Mouse (Mus musculus): Measurements from ENCODE around the gene Scamp4. TPM values are rescaled to one million over a fixed set of nuclear protein-coding genes. Genes with fewer than 3 reads are reported as not detected.

Gene Scamp4
- total RNA-seq, 4 experiments from 2014 or later = 17.4 to 21.2 (median 19.2) TPM

DNA sequence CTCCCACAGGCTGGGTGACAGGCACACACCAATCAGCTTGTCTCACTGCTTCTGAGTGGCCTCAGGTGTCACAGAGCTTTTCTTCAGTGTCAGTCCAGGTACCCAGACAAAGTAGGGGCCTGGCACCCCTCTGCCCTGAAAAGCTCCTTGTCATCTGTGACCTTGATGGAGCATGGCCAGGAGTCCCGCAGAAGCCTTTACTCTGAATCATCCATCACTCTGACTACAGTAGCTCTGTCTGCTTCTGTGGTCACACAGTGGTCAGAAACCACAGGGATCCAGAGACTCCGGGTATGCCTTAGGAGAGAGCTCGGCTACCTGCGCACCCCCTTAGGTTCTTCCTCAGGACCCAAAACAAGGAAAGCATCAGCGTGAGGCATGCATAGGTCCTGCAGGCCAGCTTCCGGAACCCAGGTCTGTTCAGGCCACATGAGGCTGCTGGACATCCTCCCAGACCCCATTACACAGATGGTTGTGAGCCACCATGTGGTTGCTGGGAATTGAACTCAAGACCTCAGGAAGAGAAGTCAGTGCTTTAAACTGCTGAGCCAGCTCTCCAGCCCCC lies 50.6 kb downstream of the Scamp4 start:
- no peak for DNase-seq (ENCODE audit: low spot score in 2 of 2)

- no peak for DNase-seq (ENCODE audit: low spot score in 2 of 2)
Measured at GRCm38 (mm10) chr10:80654866-80655265, 52.2 kb downstream of the Scamp4 start.

GRCm38 (mm10) chr10:80655406-80656129 lies 52.9 kb downstream of the Scamp4 start:
- no peak for DNase-seq (ENCODE audit: low spot score in 2 of 2)

DNA sequence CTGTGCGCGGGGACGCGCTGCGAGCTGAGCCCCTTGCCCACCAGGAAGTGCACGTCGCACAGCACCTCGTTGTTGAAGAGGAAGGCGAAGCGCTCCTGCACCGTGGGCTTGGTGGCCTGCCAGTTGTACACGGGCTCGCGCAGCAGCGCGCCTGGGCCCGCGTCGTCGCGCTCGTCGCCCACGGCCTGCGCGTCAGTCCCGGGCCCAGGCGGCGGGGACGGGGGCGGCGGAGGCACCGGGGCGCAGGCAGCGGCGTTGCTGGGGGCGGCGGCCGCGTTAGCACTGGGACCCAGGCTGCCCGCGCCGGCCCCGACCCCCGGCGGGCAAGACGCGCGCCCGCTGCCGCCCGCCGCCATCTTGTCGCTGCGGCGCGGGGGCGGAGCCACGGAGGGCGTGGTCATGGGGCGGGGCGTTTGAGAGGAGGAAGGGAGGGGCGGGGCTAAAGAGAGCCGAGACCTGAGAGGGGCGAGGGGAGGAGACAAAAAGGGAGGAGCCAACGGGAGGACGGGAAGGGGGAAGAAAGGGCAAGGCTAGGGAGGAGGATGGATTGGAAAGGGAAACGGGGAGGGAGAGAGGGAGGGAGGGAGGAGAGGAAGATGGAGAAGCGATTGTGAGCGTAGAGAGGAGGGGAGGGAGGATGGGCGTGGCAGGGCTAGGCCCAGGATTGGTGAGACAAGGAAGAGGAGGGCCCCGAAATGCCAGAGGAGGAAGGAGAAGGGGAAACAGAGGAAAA lies 53.6 kb downstream of the Scamp4 start:
- peak; percentile 94 to 95 for DNase-seq (ENCODE audit: low spot score in 2 of 2)

GRCm38 (mm10) chr10:80656863-80657623 lies 54.4 kb downstream of the Scamp4 start, which contains the start of gene Btbd2:
Btbd2 (minus strand) TSS chr10:80657071.
- DNase-seq (ENCODE audit: low spot score in 2 of 2) = no peak

- DNase-seq (ENCODE audit: low spot score in 2 of 2) = no peak
Measured at GRCm38 (mm10) chr10:80658194-80658840, 55.6 kb downstream of the Scamp4 start.

DNA sequence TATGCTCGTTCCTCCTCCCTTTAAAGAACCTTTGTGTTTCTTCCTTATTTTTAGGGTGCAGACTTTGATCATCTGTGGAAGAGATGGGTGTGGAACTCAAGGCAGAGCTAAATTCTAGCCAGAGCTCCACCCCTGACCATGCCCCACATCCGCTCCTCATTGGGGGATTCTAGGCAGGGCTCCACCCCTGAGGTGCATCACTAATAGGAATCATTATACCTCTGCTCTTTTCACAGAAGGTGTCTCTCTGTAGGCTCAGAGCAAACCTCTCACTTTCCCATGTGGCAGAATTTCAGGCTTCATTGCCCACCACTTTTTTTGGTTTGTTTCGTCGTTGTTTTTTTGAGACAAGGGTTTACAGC lies 56.1 kb downstream of the Scamp4 start:
- DNase-seq (ENCODE audit: low spot score in 2 of 2) = no peak

DNA sequence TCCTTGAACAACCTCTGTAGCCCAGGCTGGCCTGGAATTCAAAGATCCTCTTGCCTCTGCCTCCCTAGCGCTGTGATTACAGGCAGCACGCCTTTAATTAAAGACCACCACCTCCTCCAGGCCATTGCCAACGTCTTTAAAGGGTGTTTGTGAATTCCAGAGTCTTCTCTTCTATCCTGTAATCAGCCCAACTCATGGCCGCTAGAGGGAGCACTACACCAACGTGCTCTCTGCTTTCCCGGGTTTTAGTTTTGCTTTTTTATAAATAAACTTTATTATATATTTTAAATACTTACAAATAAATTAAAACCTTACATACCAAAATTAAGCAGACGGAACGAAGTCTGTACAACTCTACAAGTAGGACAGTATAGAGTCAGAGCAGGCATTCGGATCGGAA lies 56.5 kb downstream of the Scamp4 start:
- peak in 1 of 2 experiments; percentile 58 for DNase-seq (ENCODE audit: low spot score in 2 of 2)

GRCm38 (mm10) chr10:80661149-80661548 lies 58.5 kb downstream of the Scamp4 start:
- DNase-seq (ENCODE audit: low spot score in 2 of 2) = no peak

GRCm38 (mm10) chr10:80663485-80664196 lies 61.0 kb downstream of the Scamp4 start:
- no peak for DNase-seq (ENCODE audit: low spot score in 2 of 2)

DNA sequence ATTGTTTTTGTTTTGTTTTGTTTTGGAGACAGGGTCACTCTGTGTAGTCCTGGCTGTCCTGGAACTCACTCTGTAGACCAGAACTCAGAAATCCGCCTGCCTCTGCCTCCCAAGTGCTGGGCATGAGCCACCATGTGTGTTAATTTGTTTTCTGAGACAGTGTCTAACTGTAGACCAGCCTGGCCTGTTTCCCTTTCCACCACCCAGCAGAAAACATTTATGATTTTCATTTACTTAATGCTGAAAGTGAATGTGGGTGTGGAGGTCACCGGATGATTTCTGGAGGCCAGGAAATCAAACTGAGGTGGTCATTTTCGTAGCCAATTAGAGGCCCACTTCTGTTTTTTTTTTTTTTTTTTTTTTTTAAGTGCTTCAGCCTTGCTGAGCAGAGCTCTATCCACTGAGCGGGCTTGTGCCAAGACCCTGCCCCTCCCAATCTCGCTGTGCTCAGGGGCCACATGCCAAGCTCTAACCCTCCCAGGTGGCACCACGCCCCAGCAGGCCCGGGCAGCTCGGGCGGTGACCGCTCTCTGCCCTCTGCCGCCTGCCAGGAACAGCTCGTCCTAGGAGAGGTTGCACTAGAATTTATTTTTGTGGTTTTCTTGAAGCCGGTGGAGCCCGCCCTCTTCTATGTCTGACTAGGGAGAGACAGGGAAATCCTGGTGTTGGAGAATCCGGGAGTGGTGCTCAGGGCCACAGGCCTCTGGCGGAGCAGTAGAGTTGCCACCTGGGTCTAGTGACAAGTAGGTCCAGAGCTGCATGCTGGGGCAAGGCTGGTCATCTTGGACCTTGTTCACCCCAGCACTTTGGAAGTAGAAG lies 61.7 kb downstream of the Scamp4 start:
- DNase-seq (ENCODE audit: low spot score in 2 of 2) = peak; percentile 92 to 94

DNA sequence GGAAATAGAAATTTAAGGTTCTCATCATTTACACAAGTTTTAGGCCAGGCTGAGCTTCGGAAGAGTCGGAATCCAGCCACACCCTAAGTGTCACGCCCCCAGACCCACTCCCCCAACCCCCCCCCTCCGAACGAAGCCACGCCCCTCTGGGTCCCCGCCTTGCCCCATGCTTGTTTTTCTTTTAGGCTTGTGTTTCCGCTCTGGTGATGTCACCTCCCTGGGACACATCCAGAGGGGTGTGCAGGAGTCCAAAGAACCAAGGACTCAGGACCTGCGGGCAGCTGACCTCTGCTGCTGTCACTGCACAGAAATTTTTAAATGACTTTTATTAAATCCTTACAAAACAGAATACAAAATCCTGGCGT lies 62.3 kb downstream of the Scamp4 start:
- DNase-seq (ENCODE audit: low spot score in 2 of 2) = peak; percentile 83

Small RNA genes within 50 kb of the gene (microRNA-seq; reads per million reads assigned to microRNA genes)
- gene Mir6912 = not detected

Other genes starting within 250 kb of the Scamp4 start
- under 1 TPM in 2 of 4 experiments, not detected in 2; 0.27 to 0.36 TPM for gene Plk5, start 246.4 kb upstream of the Scamp4 start, total RNA-seq (2022)
- 1 to 10 TPM; 4.2 to 6.3 (median 4.7) TPM for gene Mex3d, start 215.2 kb upstream of the Scamp4 start, total RNA-seq (2022)
- gene Mbd3, start 203.3 kb upstream of the Scamp4 start, total RNA-seq (2022) = 100 to 1,000 TPM; 120 to 138 (median 131) TPM
- 100 to 1,000 TPM; 691 to 868 (median 797) TPM for gene Uqcr11, start 196.0 kb upstream of the Scamp4 start, total RNA-seq (2022)
- 10 to 100 TPM in 3 of 4 experiments, 1 to 10 TPM in 1; 9.9 to 13.1 (median 10.8) TPM for gene Tcf3, start 169.2 kb upstream of the Scamp4 start, total RNA-seq (2022)
- not detected for gene Onecut3, start 108.0 kb upstream of the Scamp4 start, total RNA-seq (2022)
- not detected for gene Atp8b3, start 63.7 kb upstream of the Scamp4 start, total RNA-seq (2022)
- 10 to 100 TPM in 2 of 4 experiments, 1 to 10 TPM in 2; 8.5 to 11.1 (median 10.1) TPM for gene Rexo1, start 41.3 kb upstream of the Scamp4 start, total RNA-seq (2022)
- gene Klf16, start 25.6 kb upstream of the Scamp4 start, total RNA-seq (2022) = 1 to 10 TPM; 1.1 to 2.0 (median 1.3) TPM
- 10 to 100 TPM; 70.5 to 80.7 (median 77.3) TPM for gene Abhd17a, start 12.5 kb upstream of the Scamp4 start, total RNA-seq (2022)
- gene Adat3, start within 50 bp of the Scamp4 start, total RNA-seq (2022) = under 1 TPM in 3 of 4 experiments, not detected in 1; 0.29 to 0.43 (median 0.36) TPM
- gene Gm49322, start 3.1 kb downstream of the Scamp4 start, total RNA-seq (2022) = under 1 TPM in 2 of 4 experiments, not detected in 2; 0.20 to 0.24 TPM
- 100 to 1,000 TPM; 124 to 147 (median 144) TPM for gene Csnk1g2, start 20.0 kb downstream of the Scamp4 start, total RNA-seq (2022)
- gene Btbd2, start 54.2 kb downstream of the Scamp4 start, total RNA-seq (2022) = 10 to 100 TPM; 36.7 to 40.7 (median 39.7) TPM
- 100 to 1,000 TPM; 226 to 292 (median 253) TPM for gene Mknk2, start 75.2 kb downstream of the Scamp4 start, total RNA-seq (2022)
- gene Mob3a, start 99.1 kb downstream of the Scamp4 start, total RNA-seq (2022) = 1 to 10 TPM; 2.6 to 3.6 (median 3.4) TPM
- gene Izumo4, start 99.3 kb downstream of the Scamp4 start, total RNA-seq (2022) = 1 to 10 TPM; 1.0 to 3.1 (median 2.7) TPM
- gene Ap3d1, start 139.4 kb downstream of the Scamp4 start, total RNA-seq (2022) = 10 to 100 TPM; 24.1 to 29.3 (median 27.8) TPM
- 10 to 100 TPM; 12.4 to 13.8 (median 13.5) TPM for gene Dot1l, start 152.3 kb downstream of the Scamp4 start, total RNA-seq (2022)
- gene Sf3a2, start 195.3 kb downstream of the Scamp4 start, total RNA-seq (2022) = 10 to 100 TPM; 26.0 to 33.2 (median 29.9) TPM
- gene Plekhj1, start 195.8 kb downstream of the Scamp4 start, total RNA-seq (2022) = 10 to 100 TPM; 24.2 to 34.4 (median 32.0) TPM
- gene Amh, start 202.4 kb downstream of the Scamp4 start, total RNA-seq (2022) = under 1 TPM in 3 of 4 experiments, not detected in 1; 0.22 to 0.40 (median 0.24) TPM
- 100 to 1,000 TPM; 455 to 508 (median 490) TPM for gene Jsrp1, start 210.6 kb downstream of the Scamp4 start, total RNA-seq (2022)
- 1,000 to 10,000 TPM in 1 of 4 experiments, 100 to 1,000 TPM in 3; 735 to 1,031 (median 850) TPM for gene Oaz1, start 223.8 kb downstream of the Scamp4 start, total RNA-seq (2022)
- gene Lingo3, start 241.2 kb downstream of the Scamp4 start, total RNA-seq (2022) = 10 to 100 TPM in 3 of 4 experiments, 1 to 10 TPM in 1; 7.4 to 12.5 (median 10.4) TPM

All from gastrocnemius, adult 8-10 months (tissue).